Mouse (Mus musculus) layer of hippocampus, postnatal 25 days (tissue): ENCODE data around the gene Rsph10b. TPM values are rescaled to one million over a fixed set of nuclear protein-coding genes. Genes with fewer than 3 reads are reported as not detected.

Experiments used
- DNase-seq, 2 experiments: peaks; one replicate each; pipeline ENCODE4 v3.0.0; 2022; ENCODE audit warnings: mixed read lengths in 2 of 2, low spot score in 1 of 2; ENCODE audit errors: extremely low spot score in 1 of 2
- total RNA-seq, 2 experiments: library from RNA; stranded (reverse); gene quantifications; 2 replicates each; pipeline ENCODE4 v1.2.3; 2021

Rsph10b gene
- total RNA-seq, 2 experiments from 2014 or later, result 2.4 TPM

DNA sequence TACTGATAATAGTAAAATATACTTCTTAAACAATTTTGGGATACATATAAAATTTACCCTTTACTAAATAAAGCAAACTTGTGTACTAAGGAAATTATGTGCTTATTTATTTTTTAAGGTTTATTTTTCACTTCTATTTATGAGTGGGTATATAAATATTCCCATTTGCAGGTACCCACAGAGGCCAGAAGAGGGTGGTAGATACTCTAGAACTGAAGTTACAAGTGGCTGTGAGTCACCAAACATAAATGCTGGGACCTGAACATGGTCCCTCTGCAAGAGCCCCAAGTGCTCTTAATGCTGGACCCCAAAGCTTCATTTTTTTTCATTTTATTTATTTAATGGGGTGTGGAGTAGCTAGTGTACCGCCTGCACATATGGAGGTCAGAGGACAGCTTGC, 1.0 kb downstream of the Rsph10b start:
- no peak for DNase-seq

DNA sequence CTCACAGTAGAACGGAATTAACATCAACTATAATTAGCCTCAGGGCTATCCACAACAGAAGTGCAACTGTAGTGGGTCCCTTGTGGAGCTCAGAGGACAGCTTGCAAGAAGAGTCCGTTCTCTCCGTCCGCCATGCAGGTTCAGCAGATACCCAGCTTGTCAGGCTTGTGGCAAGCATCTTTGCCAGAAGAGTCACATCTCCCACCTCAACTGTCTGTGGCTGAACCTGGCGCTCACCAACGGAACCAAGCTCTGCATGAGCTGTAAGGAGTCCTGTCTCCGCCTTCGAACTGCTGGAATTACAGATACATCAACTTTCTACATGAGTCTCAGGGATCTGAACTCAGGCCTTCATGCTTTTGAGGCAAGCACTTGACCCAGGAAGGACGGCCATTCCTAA, 3.3 kb downstream of the Rsph10b start:
- no peak for DNase-seq

DNA sequence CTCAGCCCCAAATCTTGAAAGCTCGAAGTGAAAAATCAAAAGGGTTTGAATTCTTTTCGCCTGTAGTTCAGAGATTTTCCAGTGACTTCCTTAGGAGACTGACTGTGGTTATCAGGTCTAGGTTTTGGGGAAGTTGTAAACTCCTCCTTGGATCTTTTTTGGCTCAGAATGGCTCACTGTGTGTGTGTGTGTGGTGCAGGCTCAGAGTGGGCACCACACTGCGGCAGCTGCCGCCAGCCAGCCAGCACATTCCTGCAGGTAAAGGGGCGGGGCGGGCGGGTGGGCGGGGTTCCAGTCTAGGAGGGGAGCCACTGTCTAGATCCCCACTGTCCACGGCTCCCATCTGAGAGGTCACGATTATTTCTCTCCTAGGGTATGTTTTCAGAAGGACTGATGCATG, 8.8 kb downstream of the Rsph10b start:
- DNase-seq, result no peak

DNA sequence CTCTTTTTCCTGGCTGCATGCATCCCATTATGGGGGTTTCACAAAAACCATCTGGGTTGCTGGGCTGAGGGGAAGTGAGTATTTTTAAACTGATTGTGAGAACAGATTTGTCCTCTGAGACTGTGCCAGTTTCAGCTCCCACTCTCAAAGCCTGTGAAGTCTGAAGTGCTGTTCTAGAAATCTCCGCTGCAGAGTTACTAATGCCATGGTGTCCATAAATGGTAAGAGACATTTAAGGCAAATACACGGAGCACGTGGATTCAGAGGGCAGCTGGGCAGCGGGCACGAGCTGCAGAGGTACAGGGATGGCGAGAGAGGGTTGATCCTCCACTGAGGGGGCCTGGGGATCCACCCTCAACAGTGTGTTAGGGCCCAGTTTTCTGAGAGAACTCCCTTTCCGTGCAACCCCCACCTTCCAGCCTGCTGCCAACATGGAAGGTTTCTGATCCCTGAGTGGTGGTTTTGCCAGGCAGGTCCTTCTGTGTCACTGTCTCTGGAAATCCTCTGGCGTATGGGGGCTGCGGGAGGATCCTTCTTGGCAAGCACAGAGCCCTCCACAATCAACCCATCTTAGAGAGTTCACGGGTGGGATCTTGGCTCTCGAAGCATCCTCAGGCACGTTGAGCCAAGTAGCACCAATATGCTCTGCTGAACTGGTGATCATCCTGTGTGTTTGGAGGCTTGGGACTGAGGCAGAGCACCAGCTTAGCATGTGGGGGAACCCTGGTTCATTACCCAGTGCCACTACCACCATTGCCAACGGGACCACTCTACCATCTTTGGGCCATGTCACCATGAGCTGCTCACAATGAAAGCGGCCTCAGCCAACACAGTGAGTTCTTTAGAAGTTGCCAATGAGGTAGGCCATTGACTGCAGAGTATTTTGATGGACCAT, 10.6 kb downstream of the Rsph10b start:
- DNase-seq, result peak; percentile 36 to 55

DNA sequence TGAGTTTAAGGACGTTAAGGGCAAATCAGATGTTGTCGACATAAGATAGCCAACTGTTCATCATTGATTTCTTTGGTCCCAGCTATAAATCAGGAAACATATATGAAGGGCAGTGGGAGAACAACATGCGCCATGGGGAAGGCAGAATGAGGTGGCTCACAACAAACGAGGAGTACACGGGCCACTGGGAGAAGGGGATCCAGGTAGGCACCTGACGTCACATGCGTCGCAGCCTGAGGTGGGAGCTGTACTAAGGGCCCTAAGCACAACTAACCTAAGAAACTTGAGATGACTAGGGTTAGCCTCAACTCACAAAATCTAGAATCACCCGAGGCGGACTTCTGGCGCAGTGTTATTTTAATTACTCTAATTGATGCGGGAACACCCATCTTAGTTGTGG, 15.5 kb downstream of the Rsph10b start:
- no peak for DNase-seq

DNA sequence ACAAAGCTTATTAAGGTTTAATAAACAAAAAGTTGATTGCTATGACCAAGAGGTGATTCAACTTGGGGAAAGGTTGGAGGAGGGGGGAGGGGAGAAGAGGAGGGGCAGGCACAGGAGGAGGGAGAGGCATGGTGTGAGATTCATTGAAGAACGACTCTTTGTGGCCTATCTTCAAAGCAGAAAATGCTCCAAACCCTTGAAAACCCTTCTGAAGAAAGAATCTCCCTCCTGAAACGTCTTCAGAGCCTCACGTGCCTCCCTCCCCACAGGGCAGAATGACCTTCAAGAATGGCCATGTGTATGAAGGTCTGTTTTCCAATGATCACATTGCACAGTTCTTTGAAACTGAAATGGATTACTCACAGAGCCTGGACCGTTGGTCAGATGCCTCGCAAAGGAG, 17.2 kb downstream of the Rsph10b start:
- DNase-seq, result no peak

DNA sequence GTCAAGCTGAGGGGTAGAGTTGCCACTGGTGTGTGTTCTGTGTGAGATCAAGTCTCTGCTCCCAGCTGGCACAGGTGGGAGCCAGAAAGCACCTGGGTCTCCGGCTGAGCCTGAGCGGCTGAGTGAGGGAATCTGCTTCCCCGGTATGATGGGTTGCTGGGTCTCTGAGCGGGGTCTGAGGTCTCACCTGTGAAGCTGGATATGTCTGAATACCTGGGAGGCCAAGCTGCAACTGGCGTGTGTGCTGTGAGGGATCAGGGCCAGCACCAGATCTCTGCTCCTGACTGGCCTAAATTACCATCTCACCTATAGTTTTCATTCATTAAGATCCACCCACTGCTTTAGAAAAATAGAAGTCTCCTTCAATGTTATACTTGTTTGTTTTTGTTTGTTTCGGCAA, 24.3 kb downstream of the Rsph10b start:
- DNase-seq, result no peak

DNA sequence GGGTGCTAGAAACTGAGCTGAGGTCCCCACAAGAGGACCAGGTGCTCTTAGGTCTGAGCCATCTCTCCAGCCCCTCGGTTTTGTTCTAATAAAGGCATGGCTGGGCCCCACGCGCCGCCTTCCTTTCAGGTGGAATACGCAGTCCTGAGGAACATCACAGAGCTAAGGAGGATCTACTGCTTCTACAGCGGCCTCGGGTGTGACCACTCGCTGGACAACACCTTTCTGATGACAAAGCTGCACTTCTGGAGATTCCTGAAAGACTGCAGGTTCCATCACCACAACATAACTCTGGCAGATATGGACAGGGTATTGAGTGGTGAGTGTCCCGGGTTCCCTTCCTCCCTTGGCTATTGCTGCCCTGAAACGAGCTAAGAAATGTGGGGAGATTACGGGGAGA, 26.7 kb downstream of the Rsph10b start:
- DNase-seq, result no peak

DNA sequence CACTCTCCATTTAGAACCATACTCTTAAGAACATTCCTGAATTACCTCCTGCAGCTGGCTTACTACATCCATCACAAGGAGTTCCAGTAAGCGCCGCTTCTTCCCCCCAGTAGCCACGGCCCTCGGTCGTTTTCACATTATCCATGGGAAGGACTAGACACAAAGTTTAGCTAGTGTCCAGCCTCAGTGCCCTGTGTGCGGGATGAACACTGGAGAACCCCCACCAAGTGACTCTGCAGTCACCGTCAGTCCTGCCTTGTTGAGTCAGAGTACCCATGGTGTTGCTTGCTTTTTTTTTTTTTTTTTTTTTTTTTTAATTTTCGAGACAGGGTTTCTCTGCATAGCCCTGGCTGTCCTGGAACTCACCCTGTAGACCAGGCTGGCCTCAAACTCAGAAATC, 28.3 kb downstream of the Rsph10b start:
- DNase-seq, result no peak

DNA sequence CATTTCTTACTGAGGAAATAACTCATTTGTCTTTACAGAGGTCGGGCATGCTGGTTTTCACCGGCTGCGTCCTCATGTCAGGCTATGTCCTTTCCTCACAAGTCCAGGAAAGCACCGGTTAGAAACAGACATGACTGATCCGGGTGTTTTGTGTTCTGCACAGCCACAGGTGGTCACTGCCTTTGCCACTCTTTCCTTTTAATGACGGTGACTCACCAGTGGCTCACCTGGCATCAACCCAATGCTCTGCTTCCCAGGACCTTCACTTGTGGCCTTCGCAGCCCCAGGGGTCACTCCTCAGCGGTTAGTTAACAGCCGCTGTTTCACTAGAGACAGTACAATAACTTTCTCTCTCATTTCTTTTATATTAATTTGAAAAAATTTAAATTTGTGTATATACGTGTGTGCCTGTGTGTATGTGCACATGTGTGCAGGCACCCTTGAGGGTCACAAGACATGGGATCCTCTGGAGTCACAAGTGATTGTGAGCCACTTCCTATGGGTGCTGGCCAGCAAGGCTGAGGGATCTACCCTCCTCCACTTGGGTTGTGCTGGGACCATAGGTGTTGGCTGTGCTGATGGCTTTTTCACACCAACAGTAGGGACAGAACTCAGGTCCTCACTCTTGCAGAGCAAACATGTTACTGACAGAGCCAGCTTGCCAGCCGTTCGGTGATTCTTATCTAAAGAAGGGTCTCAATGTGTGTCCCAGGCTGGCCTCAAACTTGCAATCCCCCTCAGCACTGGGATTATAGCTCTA, 32.9 kb downstream of the Rsph10b start:
- no peak for DNase-seq

DNA sequence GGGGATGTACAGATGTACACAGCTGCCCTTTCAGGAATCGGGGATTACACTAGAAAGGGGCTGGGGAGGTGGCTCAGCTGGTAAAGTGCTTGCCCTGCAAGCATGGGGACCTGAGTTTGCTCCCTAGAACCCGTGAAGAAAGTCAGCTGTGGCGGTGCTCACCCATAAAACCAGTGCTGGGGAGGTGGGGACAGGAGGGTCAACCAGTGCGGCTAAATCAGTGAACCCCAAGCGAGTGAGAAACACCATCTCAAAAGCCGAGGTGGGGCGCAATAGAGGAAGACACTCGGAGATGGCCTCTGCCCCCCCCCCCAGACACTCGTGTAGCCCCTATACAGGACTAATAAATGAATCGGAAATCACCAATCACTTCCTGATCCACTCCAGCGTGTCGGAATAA, 33.8 kb downstream of the Rsph10b start:
- DNase-seq, result no peak

DNA sequence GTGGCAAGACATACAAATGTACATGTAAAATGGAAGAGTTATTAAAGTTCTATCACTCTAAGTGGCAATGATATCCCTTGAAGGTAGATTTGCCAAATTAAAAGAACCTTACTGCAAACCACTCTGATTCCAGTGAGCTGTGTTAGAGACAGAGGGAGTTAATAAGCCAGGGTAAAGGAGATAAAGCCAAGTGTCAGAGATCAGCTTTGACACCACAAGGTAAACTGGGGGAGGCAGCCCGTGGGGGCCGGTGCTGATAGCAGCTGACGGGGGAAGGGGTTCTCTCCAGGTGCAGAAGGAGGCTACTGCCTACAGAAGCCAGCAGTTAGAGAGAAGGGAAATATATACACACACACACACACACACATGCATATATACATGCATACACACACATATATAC, 39.8 kb downstream of the Rsph10b start:
- no peak for DNase-seq

DNA sequence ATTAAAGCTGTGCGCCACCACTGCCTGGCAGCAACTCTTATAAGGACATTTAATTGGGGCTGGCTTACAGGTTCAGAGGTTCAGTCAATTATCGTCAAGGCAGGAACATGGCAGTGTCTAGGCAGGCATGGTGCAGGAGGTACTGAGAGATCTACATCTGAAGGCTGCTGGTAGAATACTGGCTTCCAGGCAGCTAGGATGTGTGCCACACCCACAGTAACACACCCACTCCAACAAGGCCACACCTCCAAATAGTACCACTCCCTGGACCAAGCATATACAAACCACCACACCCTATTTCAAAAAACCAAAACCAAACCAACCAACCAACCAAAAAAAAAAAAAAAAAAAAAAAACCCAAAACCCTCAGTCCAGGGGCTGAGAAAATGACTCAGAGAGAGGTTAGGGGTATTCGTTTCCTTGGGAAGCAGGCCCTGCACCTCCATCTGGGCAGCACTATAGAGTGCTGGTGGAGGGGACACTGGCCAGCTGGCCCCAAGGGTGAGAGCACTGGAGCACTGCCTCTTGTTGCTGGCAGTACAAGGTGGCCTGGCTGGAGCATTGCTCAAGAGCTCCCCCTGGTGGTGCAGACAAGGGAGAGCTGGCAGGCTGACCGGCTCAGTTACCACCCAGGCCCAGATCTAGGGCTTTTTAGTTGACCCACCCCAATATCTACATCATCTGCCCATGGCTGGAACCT, 42.2 kb downstream of the Rsph10b start:
- peak; percentile 29 to 72 for DNase-seq

DNA sequence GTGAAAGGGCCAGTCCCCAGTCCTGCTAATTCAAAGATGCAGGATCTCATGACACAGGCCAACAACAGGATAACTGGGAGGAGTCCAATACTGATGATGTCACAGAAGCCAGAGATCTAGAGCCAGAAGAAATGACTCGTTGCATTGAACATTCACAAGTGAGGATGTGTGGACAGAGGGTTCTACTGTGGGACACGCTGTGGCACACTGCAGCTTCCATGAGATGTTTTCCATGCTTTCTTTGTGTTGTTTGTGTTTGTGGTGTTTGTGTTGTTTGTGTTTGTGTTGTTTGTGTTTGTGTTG, 42.7 kb downstream of the Rsph10b start:
- no peak for DNase-seq

DNA sequence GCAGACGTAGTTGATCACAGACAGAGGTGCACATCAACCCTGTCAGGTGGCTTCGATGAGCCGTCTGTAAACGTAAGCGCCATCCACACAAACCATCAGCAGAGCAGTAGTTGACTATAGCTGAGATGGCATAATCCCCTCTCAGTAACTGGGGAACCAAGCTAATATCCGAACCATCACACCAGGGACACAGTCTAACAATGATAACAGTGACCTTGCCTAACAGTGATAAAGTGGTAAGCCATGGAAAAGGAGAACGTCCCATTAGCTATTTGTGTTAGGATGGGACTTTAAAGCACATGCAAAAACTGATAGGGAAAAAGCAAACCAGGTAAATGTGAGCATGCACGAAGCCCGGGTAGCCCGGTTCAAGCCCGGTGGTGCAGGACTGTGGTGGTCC, 43.4 kb downstream of the Rsph10b start:
- no peak for DNase-seq

DNA sequence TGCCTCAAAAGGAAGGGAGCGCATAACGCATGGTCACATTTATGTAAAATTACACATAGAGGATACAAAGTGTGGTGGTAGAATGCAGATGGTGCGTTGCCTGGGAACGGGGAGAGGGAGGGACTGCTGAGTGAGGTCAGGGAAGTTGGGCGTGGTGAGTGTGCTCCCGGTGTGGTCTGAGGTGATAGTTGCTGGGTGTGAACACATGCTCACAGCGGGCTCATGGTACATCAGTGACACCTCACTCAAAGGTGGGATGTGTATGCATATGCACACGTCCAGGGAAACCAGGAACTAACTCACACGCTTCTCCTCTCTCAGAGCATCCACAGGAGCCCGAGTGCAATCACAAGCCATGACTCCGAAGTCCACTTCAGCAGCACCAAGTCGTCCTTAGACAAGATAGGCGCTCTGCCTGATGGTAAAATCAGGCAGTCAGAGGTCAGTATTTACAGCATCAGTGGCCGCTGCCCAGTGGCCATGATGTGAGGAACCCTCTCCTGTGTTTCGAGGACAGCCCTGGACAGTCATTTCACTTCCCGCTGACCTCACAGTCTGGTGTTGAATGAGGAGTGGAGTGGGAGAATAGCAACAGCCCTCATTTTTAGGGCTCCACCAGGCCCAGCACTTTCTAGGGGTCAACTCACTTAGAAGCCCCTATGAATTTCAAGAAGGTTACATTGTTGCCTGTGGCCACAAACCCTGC, 44.0 kb downstream of the Rsph10b start:
- no peak for DNase-seq

DNA sequence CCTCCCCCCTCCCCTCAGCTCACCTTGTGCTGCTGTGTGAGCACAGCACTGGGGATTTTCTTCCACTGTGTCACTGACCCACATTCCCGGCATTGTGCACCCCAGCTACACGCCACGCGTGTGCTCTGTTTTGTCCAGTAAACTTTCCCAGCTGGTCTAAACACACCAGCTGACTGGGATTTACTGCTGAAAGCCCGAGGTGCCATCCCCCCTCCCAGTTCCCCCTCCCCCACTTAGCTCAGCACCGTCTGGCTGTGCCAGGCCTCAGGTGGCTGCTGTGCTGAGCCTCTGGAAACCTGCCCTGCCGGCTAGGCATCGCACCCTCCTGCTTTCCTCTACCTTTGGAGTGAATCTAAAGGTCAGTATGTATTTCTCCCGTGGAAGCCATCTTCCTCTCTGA, 48.0 kb downstream of the Rsph10b start:
- DNase-seq, result no peak

DNA sequence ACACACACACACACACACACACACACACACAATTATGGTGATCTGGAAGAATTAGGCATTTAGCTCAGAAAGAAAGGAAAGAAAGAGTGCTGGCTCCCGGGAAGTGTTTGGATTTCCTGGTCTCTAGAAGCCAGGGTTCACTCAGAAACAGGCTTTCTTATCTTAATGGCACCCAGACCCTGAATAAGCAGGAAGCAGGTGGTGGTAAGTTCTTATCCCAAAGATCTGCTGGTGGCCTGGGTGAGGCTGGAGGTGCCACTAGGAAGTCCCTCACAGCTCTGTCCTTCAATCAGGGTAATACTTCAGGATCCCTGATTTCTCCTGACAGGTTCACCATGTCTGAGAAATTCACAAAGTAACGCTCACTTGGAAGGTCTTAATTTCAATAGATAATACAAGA, 49.5 kb downstream of the Rsph10b start:
- no peak for DNase-seq

DNA sequence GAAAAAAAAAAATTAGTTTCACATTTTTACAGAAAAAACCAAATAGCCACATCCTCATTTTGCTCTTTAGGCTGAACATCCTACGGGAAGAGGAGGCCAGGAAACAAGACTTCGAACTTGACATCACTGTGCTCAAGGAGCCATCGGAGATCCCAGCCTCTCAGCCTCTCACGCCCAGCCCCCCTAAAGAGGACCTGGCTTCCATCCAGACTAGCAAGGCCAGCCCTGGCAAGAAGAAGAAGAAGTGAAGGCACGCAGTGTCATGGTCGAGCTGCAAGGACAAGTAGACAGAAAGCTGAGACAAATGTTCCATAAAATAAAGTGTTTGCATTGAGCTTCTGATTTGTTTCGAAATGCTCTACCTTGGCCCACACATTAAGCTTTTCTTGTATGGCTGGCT, 52.5 kb downstream of the Rsph10b start:
- no peak for DNase-seq

DNA sequence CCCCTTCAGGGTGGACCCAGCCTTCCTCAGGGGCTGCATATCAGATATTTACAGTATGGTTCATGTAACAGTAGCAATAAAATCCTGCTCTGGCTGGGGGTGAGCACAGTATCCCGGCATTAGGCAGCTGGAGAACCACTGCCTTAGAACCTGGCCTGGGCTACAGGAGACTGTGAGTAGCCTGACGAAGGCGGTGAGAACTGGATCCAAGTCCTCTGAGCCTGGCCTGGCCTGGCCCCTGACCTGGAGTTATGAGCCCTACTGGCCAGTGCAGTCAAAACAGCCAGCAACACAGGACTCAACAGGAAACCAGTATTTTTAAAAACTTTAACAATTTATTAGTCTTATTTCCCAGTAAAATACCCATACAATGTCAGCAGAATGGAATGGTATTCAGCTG, 54.8 kb downstream of the Rsph10b start:
- no peak for DNase-seq

DNA sequence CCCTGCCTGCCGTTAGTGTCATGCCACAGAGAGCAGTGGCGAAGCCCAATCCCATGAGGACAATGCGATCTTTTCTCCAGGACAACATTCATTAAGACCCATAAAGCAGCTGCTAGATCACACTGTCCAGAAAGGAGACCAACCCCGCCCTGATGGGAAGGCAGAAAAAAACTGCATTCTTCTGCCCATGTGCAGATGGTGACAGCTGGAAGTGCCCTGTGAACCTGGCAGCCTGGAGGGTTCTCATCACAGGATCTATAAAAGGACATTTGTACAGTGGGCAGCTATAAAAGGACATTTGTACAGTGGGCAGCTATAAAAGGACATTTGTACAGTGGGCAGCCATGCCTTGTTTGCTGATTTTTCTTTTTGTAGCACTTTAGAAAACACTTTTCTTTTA, 56.2 kb downstream of the Rsph10b start:
- no peak for DNase-seq
